Mouse (Mus musculus): ENCODE results near the gene Ptprj. TPM values are rescaled to one million over a fixed set of nuclear protein-coding genes. Genes with fewer than 3 reads are reported as not detected.

Ptprj gene
- polyA plus RNA-seq, 1 experiment from 2014 or later, result 2.9 TPM

- 82% methylated on average over 13 of the region's 13 CpGs for WGBS
- Histone ChIP-seq H3K4me3 (ENCODE audit: low read depth, low read length) (no peak overlapping the region), H3K4me1 (replicated peaks; ENCODE audit: control insufficient read depth, insufficient read depth, low read length) (no peaks in the 10 kb centered on the region), H3K27me3 (ENCODE audit: control insufficient read depth, insufficient read depth, low read length) (no peaks in the 10 kb centered on the region), H3K4me2 (replicated peaks; ENCODE audit: low read depth, low read length) (no peak overlapping the region), H3K27ac (ENCODE audit: low read depth, low read length) (no peak overlapping the region), H3K36me3 (ENCODE audit: control insufficient read depth, insufficient read depth, low read length) (no peaks in the 10 kb centered on the region), H3K9ac (ENCODE audit: low read depth, low read length) (no peak overlapping the region), H3K9me3 (ENCODE audit: control insufficient read depth, low read length) (no peaks in the 10 kb centered on the region)
- ATAC-seq (ENCODE audit: low FRiP score) (no peak), DNase-seq (ENCODE audit: low spot score) (no peak)
Measured at GRCm38 (mm10) chr2:90480747-90481308, 99.6 kb downstream of the Ptprj start.

GRCm38 (mm10) chr2:90478531-90478930 is 101.9 kb downstream of the Ptprj start:
- Histone ChIP-seq H3K4me2 (replicated peaks; ENCODE audit: low read depth, low read length) (no peak overlapping the region), H3K9ac (ENCODE audit: low read depth, low read length) (no peak overlapping the region), H3K4me3 (ENCODE audit: low read depth, low read length) (no peak overlapping the region), H3K9me3 (ENCODE audit: control insufficient read depth, low read length) (no peaks in the 10 kb centered on the region), H3K27me3 (ENCODE audit: control insufficient read depth, insufficient read depth, low read length) (no peaks in the 10 kb centered on the region), H3K4me1 (replicated peaks; ENCODE audit: control insufficient read depth, insufficient read depth, low read length) (no peaks in the 10 kb centered on the region), H3K36me3 (ENCODE audit: control insufficient read depth, insufficient read depth, low read length) (no peaks in the 10 kb centered on the region), H3K27ac (ENCODE audit: low read depth, low read length) (no peak overlapping the region)
- WGBS, result 89% methylated on average over 7 of the region's 7 CpGs
- no peak for ATAC-seq (ENCODE audit: low FRiP score)
- DNase-seq (ENCODE audit: low spot score), result no peak

- no peak overlapping the region for H3K4me3 ChIP-seq (ENCODE audit: low read depth, low read length)
- H3K27me3 ChIP-seq (ENCODE audit: control insufficient read depth, insufficient read depth, low read length), result no peaks in the 10 kb centered on the region
- no peak for ATAC-seq (ENCODE audit: low FRiP score)
- no peaks in the 10 kb centered on the region for H3K36me3 ChIP-seq (ENCODE audit: control insufficient read depth, insufficient read depth, low read length)
- no peaks in the 10 kb centered on the region for H3K4me1 ChIP-seq (replicated peaks; ENCODE audit: control insufficient read depth, insufficient read depth, low read length)
- H3K4me2 ChIP-seq (replicated peaks; ENCODE audit: low read depth, low read length), result no peak overlapping the region
- H3K9ac ChIP-seq (ENCODE audit: low read depth, low read length), result no peak overlapping the region
- no peak overlapping the region for H3K27ac ChIP-seq (ENCODE audit: low read depth, low read length)
- H3K9me3 ChIP-seq (ENCODE audit: control insufficient read depth, low read length), result no peaks in the 10 kb centered on the region
- no peak for DNase-seq (ENCODE audit: low spot score)
- WGBS, result 33% methylated on average over 8 of the region's 8 CpGs
Measured at GRCm38 (mm10) chr2:90477617-90478016, 102.8 kb downstream of the Ptprj start.

- Histone ChIP-seq H3K27me3 (ENCODE audit: control insufficient read depth, insufficient read depth, low read length) (no peaks in the 10 kb centered on the region), H3K9me3 (ENCODE audit: control insufficient read depth, low read length) (no peaks in the 10 kb centered on the region), H3K4me1 (replicated peaks; ENCODE audit: control insufficient read depth, insufficient read depth, low read length) (no peaks in the 10 kb centered on the region), H3K27ac (ENCODE audit: low read depth, low read length) (no peak overlapping the region), H3K4me3 (ENCODE audit: low read depth, low read length) (no peak overlapping the region), H3K9ac (ENCODE audit: low read depth, low read length) (no peak overlapping the region), H3K4me2 (replicated peaks; ENCODE audit: low read depth, low read length) (no peak overlapping the region), H3K36me3 (ENCODE audit: control insufficient read depth, insufficient read depth, low read length) (no peaks in the 10 kb centered on the region)
- DNase-seq (ENCODE audit: low spot score), result no peak
- 83% methylated on average over 4 of the region's 5 CpGs for WGBS
- no peak for ATAC-seq (ENCODE audit: low FRiP score)
Measured at GRCm38 (mm10) chr2:90476792-90477191, 103.7 kb downstream of the Ptprj start.

- no peak for DNase-seq (ENCODE audit: low spot score)
- no peaks in the 10 kb centered on the region for H3K27me3 ChIP-seq (ENCODE audit: control insufficient read depth, insufficient read depth, low read length)
- H3K4me1 ChIP-seq (replicated peaks; ENCODE audit: control insufficient read depth, insufficient read depth, low read length), result no peaks in the 10 kb centered on the region
- H3K9me3 ChIP-seq (ENCODE audit: control insufficient read depth, low read length), result no peaks in the 10 kb centered on the region
- no peak overlapping the region for H3K9ac ChIP-seq (ENCODE audit: low read depth, low read length)
- no peak for ATAC-seq (ENCODE audit: low FRiP score)
- 83% methylated on average over 11 of the region's 11 CpGs for WGBS
- H3K4me2 ChIP-seq (replicated peaks; ENCODE audit: low read depth, low read length), result no peak overlapping the region
- H3K27ac ChIP-seq (ENCODE audit: low read depth, low read length), result no peak overlapping the region
- H3K4me3 ChIP-seq (ENCODE audit: low read depth, low read length), result no peak overlapping the region
- no peaks in the 10 kb centered on the region for H3K36me3 ChIP-seq (ENCODE audit: control insufficient read depth, insufficient read depth, low read length)
Measured at GRCm38 (mm10) chr2:90476319-90476718, 104.1 kb downstream of the Ptprj start.

- 1% methylated on average over 11 of the region's 11 CpGs for WGBS
- Histone ChIP-seq H3K9ac (ENCODE audit: low read depth, low read length) (no peak overlapping the region), H3K4me2 (replicated peaks; ENCODE audit: low read depth, low read length) (peak overlapping the region; percentile 26), H3K9me3 (ENCODE audit: control insufficient read depth, low read length) (no peaks in the 10 kb centered on the region), H3K4me1 (replicated peaks; ENCODE audit: control insufficient read depth, insufficient read depth, low read length) (no peaks in the 10 kb centered on the region), H3K36me3 (ENCODE audit: control insufficient read depth, insufficient read depth, low read length) (no peaks in the 10 kb centered on the region), H3K27me3 (ENCODE audit: control insufficient read depth, insufficient read depth, low read length) (no peaks in the 10 kb centered on the region), H3K27ac (ENCODE audit: low read depth, low read length) (peak overlapping the region; percentile 33; the same call in 1 of the 2 replicates), H3K4me3 (ENCODE audit: low read depth, low read length) (no peak overlapping the region)
- DNase-seq (ENCODE audit: low spot score), result peak; percentile 93
- ATAC-seq (ENCODE audit: low FRiP score), result peak; percentile 95
Measured at GRCm38 (mm10) chr2:90474593-90475405, 105.6 kb downstream of the Ptprj start.

- no peak overlapping the region for H3K27ac ChIP-seq (ENCODE audit: low read depth, low read length)
- no peaks in the 10 kb centered on the region for H3K27me3 ChIP-seq (ENCODE audit: control insufficient read depth, insufficient read depth, low read length)
- DNase-seq (ENCODE audit: low spot score) (no peak), ATAC-seq (ENCODE audit: low FRiP score) (no peak)
- no peaks in the 10 kb centered on the region for H3K9me3 ChIP-seq (ENCODE audit: control insufficient read depth, low read length)
- H3K4me3 ChIP-seq (ENCODE audit: low read depth, low read length), result no peak overlapping the region
- H3K9ac ChIP-seq (ENCODE audit: low read depth, low read length), result no peak overlapping the region
- H3K4me1 ChIP-seq (replicated peaks; ENCODE audit: control insufficient read depth, insufficient read depth, low read length), result no peaks in the 10 kb centered on the region
- WGBS, result 88% methylated on average over 4 of the region's 4 CpGs
- H3K36me3 ChIP-seq (ENCODE audit: control insufficient read depth, insufficient read depth, low read length), result no peaks in the 10 kb centered on the region
- no peak overlapping the region for H3K4me2 ChIP-seq (replicated peaks; ENCODE audit: low read depth, low read length)
Measured at GRCm38 (mm10) chr2:90472701-90473100, 107.7 kb downstream of the Ptprj start.

GRCm38 (mm10) chr2:90470122-90470521 is 110.3 kb downstream of the Ptprj start:
- no peak overlapping the region for H3K4me2 ChIP-seq (replicated peaks; ENCODE audit: low read depth, low read length)
- no peaks in the 10 kb centered on the region for H3K9me3 ChIP-seq (ENCODE audit: control insufficient read depth, low read length)
- H3K4me3 ChIP-seq (ENCODE audit: low read depth, low read length), result no peak overlapping the region
- no peak overlapping the region for H3K27ac ChIP-seq (ENCODE audit: low read depth, low read length)
- no peaks in the 10 kb centered on the region for H3K36me3 ChIP-seq (ENCODE audit: control insufficient read depth, insufficient read depth, low read length)
- DNase-seq (ENCODE audit: low spot score) (no peak), ATAC-seq (ENCODE audit: low FRiP score) (no peak)
- no peaks in the 10 kb centered on the region for H3K27me3 ChIP-seq (ENCODE audit: control insufficient read depth, insufficient read depth, low read length)
- no peak overlapping the region for H3K9ac ChIP-seq (ENCODE audit: low read depth, low read length)
- no peaks in the 10 kb centered on the region for H3K4me1 ChIP-seq (replicated peaks; ENCODE audit: control insufficient read depth, insufficient read depth, low read length)
- 51% methylated on average over 6 of the region's 6 CpGs for WGBS

GRCm38 (mm10) chr2:90466480-90466879 is 114.0 kb downstream of the Ptprj start:
- H3K36me3 ChIP-seq (ENCODE audit: control insufficient read depth, insufficient read depth, low read length), result no peaks in the 10 kb centered on the region
- no peak overlapping the region for H3K4me3 ChIP-seq (ENCODE audit: low read depth, low read length)
- no peaks in the 10 kb centered on the region for H3K9me3 ChIP-seq (ENCODE audit: control insufficient read depth, low read length)
- H3K4me2 ChIP-seq (replicated peaks; ENCODE audit: low read depth, low read length), result no peak overlapping the region
- no peak overlapping the region for H3K27ac ChIP-seq (ENCODE audit: low read depth, low read length)
- no peaks in the 10 kb centered on the region for H3K27me3 ChIP-seq (ENCODE audit: control insufficient read depth, insufficient read depth, low read length)
- DNase-seq (ENCODE audit: low spot score) (no peak), ATAC-seq (ENCODE audit: low FRiP score) (no peak)
- no peak overlapping the region for H3K9ac ChIP-seq (ENCODE audit: low read depth, low read length)
- H3K4me1 ChIP-seq (replicated peaks; ENCODE audit: control insufficient read depth, insufficient read depth, low read length), result no peaks in the 10 kb centered on the region
- WGBS, result 91% methylated on average over 7 of the region's 7 CpGs

All from hindbrain, embryonic 11.5 days (tissue).